Mouse (Mus musculus) limb, embryonic 13.5 days (tissue): ENCODE measurements around the gene Uhrf1. TPM values are rescaled to one million over a fixed set of nuclear protein-coding genes. Genes with fewer than 3 reads are reported as not detected.

Experiments
- ATAC-seq: fragments of 200-750 bp; cut with Nextera tagmentation; 2 replicates; pipeline ENCODE4 v1.8.0; 2017; ENCODE audit warnings: low read depth, moderate number of reproducible peaks, moderate TSS enrichment; ENCODE audit not compliant: low FRiP score
- H3K27ac ChIP-seq: fragments of 300-500 bp; sonication (generic); 2 replicates; pipeline ENCODE4 v1.5.1; 2015; ENCODE audit warnings: inconsistent platforms, mild to moderate bottlenecking, moderate library complexity
- H3K27me3 ChIP-seq: fragments of 300-500 bp; sonication (generic); 2 replicates; pipeline ENCODE4 v1.6.1; 2015; ENCODE audit warnings: mild to moderate bottlenecking, inconsistent platforms
- H3K36me3 ChIP-seq: fragments of 300-500 bp; sonication (generic); 2 replicates; pipeline ENCODE4 v1.6.1; 2015; ENCODE audit warnings: inconsistent platforms, mild to moderate bottlenecking, moderate library complexity
- H3K4me1 ChIP-seq: fragments of 300-500 bp; sonication (generic); 2 replicates; pipeline ENCODE4 v1.6.1; 2015; ENCODE audit warnings: inconsistent platforms
- H3K4me2 ChIP-seq: fragments of 300-500 bp; sonication (generic); replicated peaks from 2 replicates; pipeline ENCODE4 v1.6.1; 2015; ENCODE audit warnings: inconsistent platforms, mild to moderate bottlenecking, moderate library complexity
- H3K4me3 ChIP-seq: fragments of 300-500 bp; sonication (generic); 2 replicates; pipeline ENCODE4 v1.5.1; 2015; ENCODE audit warnings: moderate library complexity, mild to moderate bottlenecking, inconsistent platforms
- H3K9ac ChIP-seq: fragments of 300-500 bp; sonication (generic); 2 replicates; pipeline ENCODE4 v1.6.1; 2015; ENCODE audit warnings: mild to moderate bottlenecking, inconsistent platforms
- H3K9me3 ChIP-seq: fragments of 300-500 bp; sonication (generic); 2 replicates; pipeline ENCODE4 v1.6.1; 2016; ENCODE audit warnings: inconsistent platforms
- WGBS: fragments of 180-500 bp; shearing (Covaris S2); methylation state at CpG from one replicate; pipeline ENCODE4 v1.1.7; 2015; 5-methylcytosine and 5-hydroxymethylcytosine counted together
- polyA plus RNA-seq: library from polyadenylated mRNA; unstranded; fragments of >200 nt; fragmentation: Nextera tagmentation; extraction: Ambion mirVana; gene quantifications from 2 replicates; pipeline ENCODE4 v1.2.1, GENCODE M21; 2015

The Uhrf1 gene
- polyA plus RNA-seq, 1 experiment from 2014 or later, result 146 TPM

GRCm38 (mm10) chr17:56360451-56360850 lies 57.3 kb downstream of the Uhrf1 start:
- Histone ChIP-seq H3K4me1 (peaks cover 2% of the 10 kb centered on the region; the same call in 1 of the 2 replicates), H3K9me3 (no peaks in the 10 kb centered on the region), H3K4me3 (no peak overlapping the region), H3K36me3 (peaks cover 85% of the 10 kb centered on the region), H3K9ac (peak overlapping the region; percentile 4; the same call in 1 of the 2 replicates), H3K27me3 (no peaks in the 10 kb centered on the region), H3K4me2 (no peak overlapping the region), H3K27ac (no peak overlapping the region)
- ATAC-seq, result no peak
- WGBS, result 62% methylated on average over 8 of the region's 8 CpGs

- no peaks in the 10 kb centered on the region for H3K27me3 ChIP-seq
- no peaks in the 10 kb centered on the region for H3K9me3 ChIP-seq
- H3K4me2 ChIP-seq, result no peak overlapping the region
- H3K27ac ChIP-seq, result no peak overlapping the region
- 87% methylated on average over 2 of the region's 2 CpGs for WGBS
- H3K9ac ChIP-seq, result no peak overlapping the region; the same call in 1 of the 2 replicates
- no peak for ATAC-seq
- H3K36me3 ChIP-seq, result peaks cover 80% of the 10 kb centered on the region
- no peak overlapping the region for H3K4me3 ChIP-seq
- H3K4me1 ChIP-seq, result peaks cover 8% of the 10 kb centered on the region; the same call in 1 of the 2 replicates
Measured at GRCm38 (mm10) chr17:56361542-56361941, 58.4 kb downstream of the Uhrf1 start.

- H3K9me3 ChIP-seq, result no peaks in the 10 kb centered on the region
- peak overlapping the region; percentile 13; the same call in 1 of the 2 replicates for H3K9ac ChIP-seq
- H3K4me1 ChIP-seq, result peaks cover 8% of the 10 kb centered on the region; the same call in 1 of the 2 replicates
- H3K27ac ChIP-seq, result no peak overlapping the region
- H3K36me3 ChIP-seq, result peaks cover 89% of the 10 kb centered on the region
- no peak overlapping the region for H3K4me3 ChIP-seq
- no peak for ATAC-seq
- no peak overlapping the region for H3K4me2 ChIP-seq
- 61% methylated on average over 7 of the region's 7 CpGs for WGBS
- no peaks in the 10 kb centered on the region for H3K27me3 ChIP-seq
Measured at GRCm38 (mm10) chr17:56365791-56366673, 62.9 kb downstream of the Uhrf1 start.

DNA sequence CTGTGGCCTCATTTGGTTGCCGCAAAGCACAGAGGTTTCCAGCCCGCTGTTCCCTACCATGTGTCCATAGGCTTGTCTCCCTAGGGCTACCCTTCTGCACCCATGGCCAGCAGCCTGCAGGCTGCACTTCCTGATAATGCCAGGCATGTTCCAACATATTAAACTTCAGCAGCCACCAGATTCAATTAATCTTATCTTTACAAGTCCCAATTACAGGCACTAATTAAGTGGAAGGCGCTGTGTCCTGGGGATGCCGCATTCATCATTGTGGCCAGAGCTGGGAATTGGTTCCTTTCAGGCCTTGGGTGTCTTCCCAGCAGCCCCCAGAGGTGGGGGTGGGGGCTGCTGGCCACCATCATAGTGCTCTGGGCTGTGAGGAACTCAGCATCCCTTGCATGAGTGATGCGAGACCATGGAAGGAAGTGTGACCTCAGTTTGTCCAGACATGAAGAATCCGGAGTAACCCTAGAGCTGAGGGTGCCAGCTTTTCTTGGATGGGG lies 65.2 kb downstream of the Uhrf1 start:
- Histone ChIP-seq H3K4me1 (peaks cover 8% of the 10 kb centered on the region; the same call in 1 of the 2 replicates), H3K9ac (no peak overlapping the region), H3K36me3 (peaks cover 89% of the 10 kb centered on the region), H3K4me2 (no peak overlapping the region), H3K27me3 (no peaks in the 10 kb centered on the region), H3K4me3 (no peak overlapping the region), H3K27ac (no peak overlapping the region), H3K9me3 (no peaks in the 10 kb centered on the region)
- WGBS, result 90% methylated on average over 6 of the region's 6 CpGs
- no peak for ATAC-seq

- H3K4me3 ChIP-seq, result no peak overlapping the region
- peaks cover 8% of the 10 kb centered on the region; the same call in 1 of the 2 replicates for H3K4me1 ChIP-seq
- no peak overlapping the region for H3K27ac ChIP-seq
- no peak overlapping the region for H3K9ac ChIP-seq
- ATAC-seq, result no peak
- no peak overlapping the region for H3K4me2 ChIP-seq
- 89% methylated on average over 3 of the region's 3 CpGs for WGBS
- H3K9me3 ChIP-seq, result no peaks in the 10 kb centered on the region
- peaks cover 93% of the 10 kb centered on the region for H3K36me3 ChIP-seq
- H3K27me3 ChIP-seq, result no peaks in the 10 kb centered on the region
Measured at GRCm38 (mm10) chr17:56370090-56370489, 67.0 kb downstream of the Uhrf1 start.

DNA sequence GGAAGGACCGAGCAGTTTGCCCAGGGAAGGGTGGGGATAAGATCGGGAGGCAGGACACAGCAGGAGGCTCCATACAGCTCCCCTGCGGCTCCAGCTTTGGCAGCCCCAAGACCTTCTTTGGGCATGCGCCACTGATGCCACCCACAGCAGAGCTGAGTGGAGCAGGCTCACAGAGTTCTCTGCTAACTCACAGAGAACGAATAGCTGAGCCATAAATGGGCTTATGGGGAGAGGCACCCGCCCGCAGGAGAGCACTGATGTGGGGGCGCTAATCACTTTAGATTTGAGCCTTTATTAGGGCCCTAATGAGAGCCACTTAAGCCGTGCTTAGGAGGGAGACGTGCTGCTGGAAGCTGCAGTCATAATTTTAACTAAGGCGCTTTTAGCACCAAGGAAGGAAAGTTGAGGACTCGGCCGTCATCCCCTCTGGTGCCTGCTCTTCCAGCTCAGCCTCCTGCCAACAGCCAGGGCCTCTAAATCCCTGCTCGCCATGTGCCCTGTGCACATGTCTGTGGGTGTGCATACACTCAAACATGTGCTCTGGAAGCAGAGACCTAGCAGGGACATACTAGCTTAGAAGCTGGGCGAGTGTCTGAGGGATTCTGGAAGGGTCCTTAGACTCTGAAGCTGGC lies 68.0 kb downstream of the Uhrf1 start:
- Histone ChIP-seq H3K4me2 (no peak overlapping the region), H3K9me3 (no peaks in the 10 kb centered on the region), H3K4me3 (no peak overlapping the region), H3K27me3 (no peaks in the 10 kb centered on the region), H3K4me1 (no peaks in the 10 kb centered on the region), H3K9ac (no peak overlapping the region), H3K36me3 (peaks cover 95% of the 10 kb centered on the region), H3K27ac (no peak overlapping the region; the same call in 1 of the 2 replicates)
- 48% methylated on average over 15 of the region's 15 CpGs for WGBS
- no peak for ATAC-seq

- 66% methylated on average over 4 of the region's 4 CpGs for WGBS
- Histone ChIP-seq H3K27ac (no peak overlapping the region), H3K27me3 (no peaks in the 10 kb centered on the region), H3K9me3 (no peaks in the 10 kb centered on the region), H3K9ac (no peak overlapping the region), H3K36me3 (peaks cover 98% of the 10 kb centered on the region), H3K4me1 (no peaks in the 10 kb centered on the region), H3K4me2 (no peak overlapping the region), H3K4me3 (no peak overlapping the region)
- ATAC-seq, result no peak
Measured at GRCm38 (mm10) chr17:56372109-56372508, 69.0 kb downstream of the Uhrf1 start.

Other genes starting within 250 kb of the Uhrf1 start
- gene Ubxn6, start 228.3 kb upstream of the Uhrf1 start, polyA plus RNA-seq, result 45.3 and 49.4 TPM in 2 replicates
- 152 and 156 TPM in 2 replicates for gene Hdgfl2, start 223.7 kb upstream of the Uhrf1 start, polyA plus RNA-seq
- 0.03 and 0.04 TPM in 2 replicates for gene Plin4, start 193.5 kb upstream of the Uhrf1 start, polyA plus RNA-seq
- gene Plin5, start 185.7 kb upstream of the Uhrf1 start, polyA plus RNA-seq, result 0.13 TPM in 1 of 2 replicates, not detected in the other
- 0.27 and 0.37 TPM in 2 replicates for gene Lrg1, start 181.3 kb upstream of the Uhrf1 start, polyA plus RNA-seq
- gene Sema6b, start 163.0 kb upstream of the Uhrf1 start, polyA plus RNA-seq, result 2.5 and 2.6 TPM in 2 replicates
- 11.3 and 12.0 TPM in 2 replicates for gene Tnfaip8l1, start 140.8 kb upstream of the Uhrf1 start, polyA plus RNA-seq
- gene Mydgf, start 119.4 kb upstream of the Uhrf1 start, polyA plus RNA-seq, result 98.6 and 102 TPM in 2 replicates
- 34.9 and 39.8 TPM in 2 replicates for gene Dpp9, start 84.4 kb upstream of the Uhrf1 start, polyA plus RNA-seq
- 12.3 and 13.7 TPM in 2 replicates for gene Fem1a, start 46.5 kb upstream of the Uhrf1 start, polyA plus RNA-seq
- gene Ticam1, start 26.5 kb upstream of the Uhrf1 start, polyA plus RNA-seq, result 4.4 and 4.6 TPM in 2 replicates
- 78.1 and 80.4 TPM in 2 replicates for gene Plin3, start 10.4 kb upstream of the Uhrf1 start, polyA plus RNA-seq
- gene Arrdc5, start 3.0 kb upstream of the Uhrf1 start, polyA plus RNA-seq, result not detected in 2 replicates
- gene Kdm4b, start 22.7 kb downstream of the Uhrf1 start, polyA plus RNA-seq, result 40.1 and 43.2 TPM in 2 replicates
- 100 and 106 TPM in 2 replicates for gene Ptprs, start 173.2 kb downstream of the Uhrf1 start, polyA plus RNA-seq
- gene Znrf4, start 209.1 kb downstream of the Uhrf1 start, polyA plus RNA-seq, result not detected in 2 replicates